Mouse (Mus musculus): ENCODE data around the gene Gucd1.
"Not testable (repeated sequence)": the region's sequence is repeated elsewhere in the genome, so short reads cannot be mapped to it uniquely, and the experiment has no call there.

The Gucd1 gene

DNA sequence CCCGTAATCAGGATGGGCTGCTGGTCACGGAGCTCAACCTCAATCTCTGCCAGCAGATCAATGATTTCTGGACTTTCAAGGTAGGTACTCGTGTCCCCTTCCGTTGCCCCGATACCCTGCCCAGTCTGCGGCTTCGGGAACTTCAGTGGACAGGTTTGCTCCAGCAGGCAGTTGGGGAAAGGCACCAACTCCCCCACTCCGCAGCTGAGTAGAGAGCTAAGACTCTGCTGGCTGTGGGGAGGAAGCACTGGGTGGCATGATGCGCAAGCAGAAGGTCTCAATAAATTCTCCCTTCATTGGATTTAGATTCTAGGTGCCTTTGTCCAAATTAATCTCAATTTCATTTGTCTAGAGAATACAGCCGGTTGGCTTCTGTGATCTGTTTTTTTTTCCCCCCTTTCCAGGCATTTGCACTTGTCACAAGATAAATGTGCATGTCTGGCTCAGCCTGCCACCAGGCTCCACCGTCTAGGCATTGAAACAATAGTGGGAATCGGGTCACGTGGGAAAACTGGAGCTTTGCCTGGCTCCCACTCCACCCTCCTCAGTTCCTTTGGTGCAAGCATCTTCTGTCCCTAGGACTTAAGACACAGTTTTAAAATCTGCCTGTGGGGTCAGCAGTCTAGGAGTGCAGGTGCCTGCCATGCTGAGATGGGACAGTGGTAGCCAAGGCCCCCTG lies 79.5 kb downstream of the Gucd1 start:
- peak; percentile 52 for DNase-seq (ENCODE audit: low read depth, low spot score)

GRCm38 (mm10) chr10:75437284-75437683 lies 80.5 kb downstream of the Gucd1 start:
- no peak for DNase-seq (ENCODE audit: low read depth, low spot score)

DNA sequence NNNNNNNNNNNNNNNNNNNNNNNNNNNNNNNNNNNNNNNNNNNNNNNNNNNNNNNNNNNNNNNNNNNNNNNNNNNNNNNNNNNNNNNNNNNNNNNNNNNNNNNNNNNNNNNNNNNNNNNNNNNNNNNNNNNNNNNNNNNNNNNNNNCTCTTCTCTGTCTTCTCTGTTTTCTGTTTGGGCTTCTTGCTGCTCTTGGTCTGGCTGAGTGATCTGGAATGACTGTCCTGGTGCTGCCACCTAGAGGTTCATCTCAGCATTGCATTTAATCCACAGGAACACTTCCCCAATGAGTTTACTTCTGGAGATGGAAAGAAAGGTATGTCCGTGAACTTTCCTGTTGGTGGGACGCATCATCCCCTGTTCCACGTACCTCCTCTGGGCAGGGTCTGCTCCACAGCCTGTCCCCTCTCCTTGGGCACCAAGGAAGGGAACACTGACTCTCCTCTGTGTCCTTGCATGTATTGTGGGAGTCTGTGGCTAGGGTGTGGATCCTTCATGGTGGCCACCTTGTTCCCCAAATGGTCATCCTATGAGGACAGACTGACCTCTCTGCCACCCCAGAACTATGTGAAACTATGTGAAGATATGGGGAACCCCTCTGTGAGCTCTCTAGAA lies 81.1 kb downstream of the Gucd1 start:
- peak; percentile 54 for DNase-seq (ENCODE audit: low read depth, low spot score)

DNA sequence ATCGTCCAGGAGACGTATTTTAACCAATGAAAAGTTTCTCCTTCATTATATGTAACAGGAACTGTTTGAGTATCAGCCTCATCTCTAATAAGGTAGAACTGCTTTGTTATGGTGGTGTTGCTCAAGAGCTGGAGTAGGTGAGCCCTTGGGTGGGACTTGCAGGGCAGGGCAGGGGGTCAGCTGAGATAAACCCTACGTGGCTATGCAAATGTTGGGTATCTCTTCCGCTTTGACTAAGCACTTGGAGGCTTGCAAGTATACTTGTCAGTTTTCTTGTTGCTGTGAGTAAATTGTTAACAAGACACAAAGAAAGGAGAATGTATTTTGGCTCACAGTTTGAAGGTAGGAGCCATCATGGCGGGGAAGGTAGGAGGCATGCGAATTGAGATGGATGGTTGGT lies 87.1 kb downstream of the Gucd1 start:
- DNase-seq (ENCODE audit: low read depth, low spot score): no peak

GRCm38 (mm10) chr10:75430147-75430537 lies 87.6 kb downstream of the Gucd1 start:
- no peak for DNase-seq (ENCODE audit: low read depth, low spot score)

DNA sequence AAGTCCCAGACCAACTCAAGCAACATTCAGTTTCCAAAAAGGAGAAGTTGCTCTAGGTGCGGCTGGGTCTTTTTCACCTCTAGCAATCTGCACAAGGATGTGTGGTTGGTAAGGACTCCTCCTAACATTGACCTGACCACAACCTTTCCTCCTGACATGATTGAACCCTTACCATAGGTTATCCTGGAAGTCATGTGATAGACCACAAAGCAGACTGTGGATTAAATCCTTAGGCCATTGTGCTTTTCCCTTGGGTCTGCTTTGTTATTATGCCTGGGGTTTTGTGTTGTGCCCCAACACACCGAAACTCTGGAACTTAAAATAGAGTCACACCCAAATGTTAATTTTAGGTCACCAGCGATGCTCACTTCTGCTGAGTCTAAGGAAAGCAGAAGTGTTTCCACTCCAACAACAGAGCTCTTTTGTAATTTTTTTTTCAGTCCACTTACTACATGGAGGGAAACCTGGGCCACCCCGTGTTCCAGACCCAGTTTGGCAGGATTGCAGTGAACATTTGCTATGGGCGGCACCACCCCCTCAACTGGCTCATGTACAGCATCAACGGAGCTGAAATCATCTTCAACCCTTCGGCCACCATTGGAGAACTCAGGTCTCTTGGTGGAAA lies 88.1 kb downstream of the Gucd1 start:
- DNase-seq (ENCODE audit: low read depth, low spot score): no peak

DNA sequence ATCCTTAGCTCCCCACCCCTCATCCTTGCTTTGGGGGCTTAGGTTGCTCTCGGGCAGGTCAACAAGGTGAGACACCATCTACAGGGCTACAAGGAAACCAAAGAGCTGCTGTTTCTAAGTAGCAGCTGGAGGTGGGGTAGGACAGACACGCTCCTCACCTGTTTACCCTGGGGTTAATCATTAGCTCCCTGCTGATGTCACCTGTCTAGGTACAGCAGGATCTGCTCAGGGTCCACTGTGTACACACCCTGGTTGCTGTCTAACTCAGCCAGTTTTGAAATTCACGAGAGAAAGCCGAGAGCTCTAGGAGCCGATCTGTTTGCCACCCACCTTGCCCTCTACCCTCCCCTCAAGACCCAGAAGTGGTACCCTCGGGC lies 88.8 kb downstream of the Gucd1 start:
- DNase-seq (ENCODE audit: low read depth, low spot score): no peak

DNA sequence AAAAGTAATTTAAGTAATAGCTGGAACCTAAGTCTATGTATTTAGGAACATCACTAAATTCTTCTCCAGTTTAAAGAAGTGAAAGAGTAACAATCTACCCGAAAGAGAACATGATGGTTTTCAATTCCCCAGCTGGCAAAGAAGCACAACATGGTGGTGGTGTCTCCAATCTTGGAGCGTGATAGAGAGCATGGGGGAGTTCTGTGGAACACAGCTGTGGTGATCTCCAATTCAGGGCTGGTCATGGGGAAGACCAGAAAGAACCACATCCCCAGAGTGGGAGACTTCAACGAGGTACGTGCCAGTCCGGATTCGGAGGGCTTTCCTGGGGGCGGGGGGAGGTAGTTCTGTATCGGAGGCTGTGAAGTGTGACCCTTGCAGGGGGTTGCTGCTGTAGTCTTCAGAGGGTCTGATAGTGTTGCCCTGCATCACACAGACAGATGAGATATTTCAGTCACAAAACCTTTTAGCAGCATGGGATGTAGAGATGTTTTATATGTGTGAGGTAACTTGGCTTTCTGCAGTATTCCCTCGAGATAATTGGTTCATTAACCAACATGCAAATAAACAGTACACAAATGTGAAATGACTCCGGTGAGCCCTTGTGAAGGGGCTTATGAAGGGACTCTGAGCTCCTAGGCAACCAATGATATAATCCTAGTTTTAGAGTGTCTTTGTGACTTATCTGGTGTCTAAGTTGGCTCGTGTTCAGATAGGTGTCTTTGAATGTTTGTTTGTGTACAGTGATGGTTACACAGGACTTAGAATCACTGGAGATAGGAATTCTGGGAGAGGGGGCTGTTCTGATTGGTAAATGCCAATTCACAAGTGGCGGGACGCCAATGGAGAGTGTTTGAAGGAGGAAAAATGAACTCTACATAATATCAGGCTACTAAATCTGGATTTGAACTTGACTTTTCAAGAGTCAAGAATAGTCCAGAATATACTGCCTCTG lies 89.4 kb downstream of the Gucd1 start:
- no peak for DNase-seq (ENCODE audit: low read depth, low spot score)

DNA sequence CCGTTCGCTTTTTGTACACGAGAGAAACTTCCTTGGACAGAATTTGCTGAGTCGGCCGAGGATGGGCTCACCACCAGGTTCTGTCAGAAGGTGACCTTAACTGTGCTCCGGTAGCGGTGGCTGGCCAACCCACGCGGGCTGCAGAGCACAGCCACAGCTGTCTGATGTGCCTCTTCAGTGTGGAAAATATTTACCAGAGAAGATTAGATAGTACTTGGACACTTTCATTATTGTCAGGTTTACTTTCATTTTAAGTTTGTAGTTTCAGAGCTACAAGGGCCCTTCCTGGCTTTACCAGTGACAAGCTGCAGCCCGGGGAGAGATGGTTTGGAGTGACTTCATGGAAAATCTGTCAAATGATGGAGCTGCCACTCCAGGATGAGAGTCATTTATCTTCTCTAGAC lies 93.3 kb downstream of the Gucd1 start:
- no peak for DNase-seq (ENCODE audit: low read depth, low spot score)

- DNase-seq (ENCODE audit: low read depth, low spot score): no peak
Measured at GRCm38 (mm10) chr10:75418747-75419146, 99.0 kb downstream of the Gucd1 start.

- DNase-seq (ENCODE audit: low read depth, low spot score): no peak
Measured at GRCm38 (mm10) chr10:75417363-75418042, 100.3 kb downstream of the Gucd1 start.

- DNase-seq (ENCODE audit: low read depth, low spot score): no peak
Measured at GRCm38 (mm10) chr10:75414925-75415324, 102.8 kb downstream of the Gucd1 start.

- DNase-seq (ENCODE audit: low read depth, low spot score): no peak
Measured at GRCm38 (mm10) chr10:75412114-75413103, 105.4 kb downstream of the Gucd1 start.

DNA sequence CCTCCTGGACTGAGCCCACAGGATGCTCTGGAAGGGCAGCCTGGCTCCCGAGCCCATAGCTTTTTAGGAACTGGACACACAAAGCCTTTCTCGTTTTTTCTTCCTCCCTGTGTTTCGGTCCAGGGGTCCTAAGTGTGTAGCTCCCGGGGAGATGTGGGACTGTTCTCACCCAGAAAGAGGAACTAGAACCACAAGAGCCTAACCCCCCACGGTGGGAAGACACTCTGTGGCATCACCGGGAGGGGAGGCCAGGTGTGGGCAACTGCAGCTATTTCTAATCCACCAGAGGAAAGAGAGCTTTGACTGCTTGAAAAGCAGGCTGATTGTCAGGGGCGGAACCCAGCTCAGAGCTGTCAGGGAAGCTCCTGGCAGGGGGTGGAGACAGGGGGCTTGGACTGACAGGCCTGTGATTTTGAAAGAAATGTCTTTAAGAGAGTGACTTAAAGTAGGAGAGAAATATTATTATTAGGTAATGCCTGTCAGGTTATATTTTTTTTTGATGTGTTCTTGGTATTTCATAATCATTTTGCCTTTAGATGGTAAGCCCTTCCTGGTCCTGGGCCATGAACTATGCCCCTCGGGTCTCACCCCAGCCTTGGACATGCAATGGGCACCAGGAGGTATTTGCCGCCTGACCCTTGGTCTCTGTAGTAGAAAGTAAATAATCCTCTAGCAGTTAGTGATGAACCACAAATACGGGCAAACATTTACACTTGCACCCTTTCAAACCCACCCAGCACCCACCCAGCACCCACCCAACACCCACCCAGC lies 106.2 kb downstream of the Gucd1 start:
- DNase-seq (ENCODE audit: low read depth, low spot score): not testable (repeated sequence)

DNA sequence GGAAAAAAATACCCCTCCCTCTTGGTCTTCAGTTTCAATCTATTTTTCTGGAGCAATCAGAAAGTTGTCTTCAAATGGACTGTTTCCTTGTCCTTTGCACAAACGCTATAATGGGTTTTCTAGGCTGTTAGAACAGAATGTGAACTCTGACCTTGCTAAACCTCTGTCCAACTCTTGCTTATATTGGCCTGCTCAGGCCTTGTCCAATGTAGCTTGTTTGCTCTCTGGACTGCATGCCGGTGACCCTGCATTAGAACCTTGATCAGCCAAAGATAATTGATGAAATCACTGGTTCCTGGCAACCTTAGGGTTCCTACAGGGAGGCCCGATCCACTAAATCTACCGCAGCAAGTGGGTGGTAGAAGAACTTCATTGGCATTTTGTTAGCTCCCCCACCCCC lies 110.0 kb downstream of the Gucd1 start:
- no peak for DNase-seq (ENCODE audit: low read depth, low spot score)

DNA sequence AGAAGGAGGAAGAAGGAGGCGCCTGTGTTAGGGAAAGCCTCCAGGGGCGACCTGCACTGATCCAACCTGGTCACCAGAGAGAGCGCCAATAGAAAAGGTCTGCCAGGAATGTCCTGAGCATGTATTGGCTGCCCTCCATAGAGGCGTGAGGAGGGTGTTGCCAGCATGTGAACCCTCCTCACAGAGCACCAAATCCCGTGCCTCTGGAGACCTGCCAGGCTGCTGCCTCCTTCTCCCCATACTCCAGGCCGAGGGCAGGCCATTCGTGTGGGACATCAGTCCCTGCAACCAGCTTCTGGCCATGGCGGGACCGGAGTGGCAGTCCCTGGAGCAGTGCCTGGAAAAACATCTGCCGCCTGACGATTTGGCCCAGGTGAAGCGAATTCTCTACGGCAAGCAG lies 111.0 kb downstream of the Gucd1 start:
- no peak for DNase-seq (ENCODE audit: low read depth, low spot score)

DNA sequence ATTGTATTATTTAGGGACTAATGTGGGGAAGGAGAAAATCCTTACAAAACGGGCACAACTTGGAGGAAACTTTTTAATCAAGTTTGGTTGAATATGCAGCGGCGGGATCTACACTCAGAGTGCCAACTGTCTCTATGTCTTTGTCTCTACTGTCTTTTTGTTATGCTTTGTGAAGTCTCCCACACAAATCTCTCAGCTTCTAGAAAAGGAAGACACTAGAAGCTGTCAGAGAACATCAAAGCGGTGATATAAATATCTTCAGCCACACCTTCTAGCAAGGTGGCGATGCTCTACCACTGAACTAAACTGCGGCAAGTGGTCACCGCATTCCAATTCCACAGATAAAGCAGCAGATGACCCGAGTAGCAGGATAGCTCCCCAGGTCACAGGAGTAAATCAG lies 111.9 kb downstream of the Gucd1 start:
- DNase-seq (ENCODE audit: low read depth, low spot score): no peak

DNA sequence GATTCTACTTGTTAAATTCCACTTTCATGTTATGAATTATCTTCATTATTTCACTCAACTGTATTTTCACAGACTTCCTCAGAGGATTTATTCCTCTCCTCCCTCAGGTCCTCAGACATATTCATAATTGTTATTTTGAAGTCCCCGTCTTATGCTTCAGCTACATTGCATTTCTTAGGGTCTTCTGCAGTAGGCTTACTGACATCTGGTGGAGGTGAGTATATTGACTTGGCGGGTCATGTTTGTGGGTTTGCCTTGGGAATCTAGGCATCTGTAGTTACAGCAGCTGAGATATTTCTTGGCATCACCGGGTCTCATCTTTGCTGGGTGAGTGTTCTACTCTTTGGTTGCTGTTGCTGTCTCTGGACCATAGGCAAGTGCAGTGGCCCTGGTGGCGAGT lies 116.8 kb downstream of the Gucd1 start, which contains the start of gene Upb1:
Upb1 (plus strand) TSS at position 158 of the 400 bp plus-strand sequence.
- no peak for DNase-seq (ENCODE audit: low read depth, low spot score)

GRCm38 (mm10) chr10:75396966-75397365 lies 120.8 kb downstream of the Gucd1 start:
- no peak for DNase-seq (ENCODE audit: low read depth, low spot score)

All from brain, embryonic 18.5 days (tissue).